Mouse (Mus musculus): Measurements from ENCODE around the gene Grap. TPM values are rescaled to one million over a fixed set of nuclear protein-coding genes. Genes with fewer than 3 reads are reported as not detected.
A peak's percentile ranks its signal among the peaks of the same experiment; 100 is the strongest.

Gene Grap
- polyA plus RNA-seq, 1 experiment = 0.14 TPM

DNA sequence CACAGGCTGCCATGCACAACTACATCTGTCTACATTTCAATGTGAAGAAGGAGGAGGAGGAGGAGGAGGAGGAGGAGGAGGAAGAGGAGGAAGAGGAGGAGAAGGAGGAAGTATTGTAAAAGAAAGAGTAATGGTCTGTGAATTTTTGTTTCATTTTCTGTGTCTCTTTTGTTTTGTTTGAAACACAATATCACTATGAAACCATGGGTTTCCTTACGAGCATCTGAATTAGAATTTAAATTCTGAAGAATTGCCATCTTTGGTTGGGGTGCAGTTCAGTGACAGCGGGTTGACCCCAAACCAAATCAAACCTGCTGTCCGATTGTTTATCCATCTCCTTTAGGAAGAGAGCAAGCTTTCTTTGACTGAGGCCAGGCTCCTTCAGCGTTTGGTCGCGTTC, 33.7 kb upstream of the Grap start:
- Histone ChIP-seq H3K36me3 (ENCODE audit: control insufficient read depth, insufficient read depth) (no peaks in the 10 kb centered on the region), H3K27me3 (ENCODE audit: control insufficient read depth, insufficient read depth, insufficient read length) (no peaks in the 10 kb centered on the region), H3ac (ENCODE audit: control insufficient read depth, insufficient read length, low read depth) (peak overlapping the region; percentile 13), H3K4me3 (ENCODE audit: insufficient read depth, poor library complexity, severe bottlenecking) (no peak overlapping the region), H3K79me2 (ENCODE audit: control insufficient read depth, insufficient read depth) (no peaks in the 10 kb centered on the region), H3K79me3 (ENCODE audit: low read depth) (no peaks in the 10 kb centered on the region)
- TF ChIP-seq CEBPB (IDR thresholded peaks at IDR 0.05; ENCODE audit: low read depth) = no peak
- no peak for TF ChIP-seq MYOD1 (IDR thresholded peaks at IDR 0.05; ENCODE audit: control insufficient read depth, insufficient read length, low read depth)
- TF ChIP-seq USF1 (IDR thresholded peaks at IDR 0.05; ENCODE audit: low read depth) = no peak
- TF ChIP-seq FOSL1 (IDR thresholded peaks at IDR 0.05; ENCODE audit: insufficient read depth, low read length, poor library complexity, severe bottlenecking) = no peak
- no peak for TF ChIP-seq MAX (IDR thresholded peaks at IDR 0.05)
- TF ChIP-seq MYOG (IDR thresholded peaks at IDR 0.05; ENCODE audit: control insufficient read depth, extremely low read depth, insufficient read length) = no peak
- no peak for TF ChIP-seq CTCF (IDR thresholded peaks at IDR 0.05; ENCODE audit: control insufficient read depth, insufficient read depth, insufficient read length)

DNA sequence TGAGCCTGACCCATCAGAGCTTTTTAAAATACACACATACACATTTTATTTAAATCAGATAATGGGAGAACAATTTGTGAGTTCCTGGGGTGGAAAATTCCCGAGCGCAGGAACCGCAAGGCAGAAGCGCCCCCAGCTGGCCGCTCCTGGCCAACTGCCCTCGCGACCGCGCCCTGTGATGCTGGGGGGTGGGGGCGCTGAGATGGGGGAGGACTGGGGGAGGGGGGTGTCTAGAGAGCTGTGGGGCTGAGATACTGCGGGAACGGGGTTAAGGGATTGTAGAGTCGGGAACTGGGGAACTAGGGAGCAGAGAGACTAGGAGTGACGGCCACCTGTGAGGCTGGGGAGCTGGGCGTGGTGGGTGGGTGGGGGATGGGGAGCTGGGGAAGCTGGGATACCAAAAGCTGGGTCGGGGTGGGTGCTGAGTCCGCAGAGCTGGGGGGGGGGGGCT, 33.2 kb upstream of the Grap start:
- Histone ChIP-seq H3K27me3 (ENCODE audit: control insufficient read depth, insufficient read depth, insufficient read length) (no peaks in the 10 kb centered on the region), H3K36me3 (ENCODE audit: control insufficient read depth, insufficient read depth) (no peaks in the 10 kb centered on the region), H3ac (ENCODE audit: control insufficient read depth, insufficient read length, low read depth) (peak overlapping the region; percentile 13), H3K4me3 (ENCODE audit: insufficient read depth, poor library complexity, severe bottlenecking) (no peak overlapping the region), H3K79me2 (ENCODE audit: control insufficient read depth, insufficient read depth) (no peaks in the 10 kb centered on the region), H3K79me3 (ENCODE audit: low read depth) (no peaks in the 10 kb centered on the region)
- TF ChIP-seq MYOG (IDR thresholded peaks at IDR 0.05; ENCODE audit: control insufficient read depth, extremely low read depth, insufficient read length) = no peak
- TF ChIP-seq CTCF (IDR thresholded peaks at IDR 0.05; ENCODE audit: control insufficient read depth, insufficient read depth, insufficient read length) = peak; percentile 74
- TF ChIP-seq CEBPB (IDR thresholded peaks at IDR 0.05; ENCODE audit: low read depth) = no peak

DNA sequence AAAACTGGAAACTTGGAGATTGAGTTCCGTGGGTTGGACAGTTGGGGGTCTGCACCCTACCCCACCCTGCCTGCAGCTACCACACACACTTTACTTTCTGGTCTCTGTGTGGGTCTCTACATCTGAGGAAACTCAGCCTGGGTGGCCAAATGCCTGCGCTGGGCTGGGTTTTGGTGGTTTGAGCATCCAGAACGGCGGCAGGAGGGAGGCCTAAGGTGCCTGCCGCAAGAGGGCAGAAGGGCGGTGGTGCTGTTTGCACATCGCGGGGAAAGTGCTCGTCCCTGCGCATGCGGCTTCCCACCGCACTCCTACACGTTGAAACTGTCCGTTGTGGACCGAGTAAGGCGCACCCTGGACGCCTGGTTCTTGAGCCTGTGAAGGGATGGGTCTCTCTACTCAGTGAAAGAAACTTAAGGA, 32.8 kb upstream of the Grap start:
- H3K36me3 ChIP-seq (ENCODE audit: control insufficient read depth, insufficient read depth) = no peaks in the 10 kb centered on the region
- no peak overlapping the region for H3K4me3 ChIP-seq (ENCODE audit: insufficient read depth, poor library complexity, severe bottlenecking)
- H3K79me3 ChIP-seq (ENCODE audit: low read depth) = no peaks in the 10 kb centered on the region
- no peaks in the 10 kb centered on the region for H3K27me3 ChIP-seq (ENCODE audit: control insufficient read depth, insufficient read depth, insufficient read length)
- TF ChIP-seq MYOD1 (IDR thresholded peaks at IDR 0.05; ENCODE audit: control insufficient read depth, insufficient read length, low read depth) (peak; percentile 15), MAX (IDR thresholded peaks at IDR 0.05) (peak; percentile 27), FOSL1 (IDR thresholded peaks at IDR 0.05; ENCODE audit: insufficient read depth, low read length, poor library complexity, severe bottlenecking) (no peak), CTCF (IDR thresholded peaks at IDR 0.05; ENCODE audit: control insufficient read depth, insufficient read depth, insufficient read length) (peak; percentile 93), CEBPB (IDR thresholded peaks at IDR 0.05; ENCODE audit: low read depth) (no peak), USF1 (IDR thresholded peaks at IDR 0.05; ENCODE audit: low read depth) (no peak), MYOG (IDR thresholded peaks at IDR 0.05; ENCODE audit: control insufficient read depth, extremely low read depth, insufficient read length) (no peak)
- peak overlapping the region; percentile 12 for H3ac ChIP-seq (ENCODE audit: control insufficient read depth, insufficient read length, low read depth)
- no peaks in the 10 kb centered on the region for H3K79me2 ChIP-seq (ENCODE audit: control insufficient read depth, insufficient read depth)

DNA sequence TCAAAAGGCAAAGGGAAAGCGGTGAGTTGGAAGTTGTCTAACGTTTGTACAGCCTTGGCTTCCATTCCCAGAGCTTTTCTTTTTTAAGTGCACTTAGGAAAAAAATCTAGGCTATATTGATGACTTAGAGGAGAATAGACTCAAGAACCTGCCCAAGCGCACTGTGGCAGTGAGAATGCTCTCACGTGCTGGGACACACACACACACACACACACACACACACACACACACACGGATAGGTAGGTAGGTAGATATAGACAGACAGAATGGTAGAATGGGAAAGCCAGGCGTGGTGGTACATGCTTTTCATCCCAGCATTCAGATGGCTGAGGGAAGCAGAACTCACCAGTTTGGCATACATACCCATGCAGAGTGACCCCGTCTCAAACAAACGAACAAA, 32.3 kb upstream of the Grap start:
- Histone ChIP-seq H3K79me3 (ENCODE audit: low read depth) (no peaks in the 10 kb centered on the region), H3K36me3 (ENCODE audit: control insufficient read depth, insufficient read depth) (no peaks in the 10 kb centered on the region), H3K27me3 (ENCODE audit: control insufficient read depth, insufficient read depth, insufficient read length) (no peaks in the 10 kb centered on the region), H3K4me3 (ENCODE audit: insufficient read depth, poor library complexity, severe bottlenecking) (no peak overlapping the region), H3K79me2 (ENCODE audit: control insufficient read depth, insufficient read depth) (no peaks in the 10 kb centered on the region), H3ac (ENCODE audit: control insufficient read depth, insufficient read length, low read depth) (no peak overlapping the region)
- no peak for TF ChIP-seq CTCF (IDR thresholded peaks at IDR 0.05; ENCODE audit: control insufficient read depth, insufficient read depth, insufficient read length)
- no peak for TF ChIP-seq USF1 (IDR thresholded peaks at IDR 0.05; ENCODE audit: low read depth)
- no peak for TF ChIP-seq FOSL1 (IDR thresholded peaks at IDR 0.05; ENCODE audit: insufficient read depth, low read length, poor library complexity, severe bottlenecking)
- TF ChIP-seq MYOD1 (IDR thresholded peaks at IDR 0.05; ENCODE audit: control insufficient read depth, insufficient read length, low read depth) = no peak
- no peak for TF ChIP-seq CEBPB (IDR thresholded peaks at IDR 0.05; ENCODE audit: low read depth)
- TF ChIP-seq MYOG (IDR thresholded peaks at IDR 0.05; ENCODE audit: control insufficient read depth, extremely low read depth, insufficient read length) = no peak

DNA sequence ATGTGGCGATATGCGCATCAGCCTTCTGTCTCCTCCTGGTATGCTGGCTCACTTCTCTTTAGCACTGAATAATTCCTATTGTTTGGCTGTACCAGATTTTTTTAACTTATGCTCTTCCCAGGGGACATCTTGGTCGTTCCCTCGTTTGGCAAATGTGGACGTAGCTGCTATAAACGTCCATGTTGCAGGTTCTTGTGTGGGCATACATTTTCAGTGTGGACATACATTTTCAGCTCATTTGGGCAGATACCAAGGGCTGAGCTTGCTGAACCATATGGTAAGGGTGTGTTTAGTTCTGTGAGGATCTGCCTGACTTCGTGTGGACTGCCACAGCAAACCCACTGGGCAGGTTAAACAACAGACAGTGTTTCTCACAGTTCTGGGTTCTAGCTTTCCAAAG, 27.9 kb upstream of the Grap start:
- Histone ChIP-seq H3K79me3 (ENCODE audit: low read depth) (no peaks in the 10 kb centered on the region), H3ac (ENCODE audit: control insufficient read depth, insufficient read length, low read depth) (no peak overlapping the region), H3K79me2 (ENCODE audit: control insufficient read depth, insufficient read depth) (no peaks in the 10 kb centered on the region), H3K36me3 (ENCODE audit: control insufficient read depth, insufficient read depth) (no peaks in the 10 kb centered on the region), H3K4me3 (ENCODE audit: insufficient read depth, poor library complexity, severe bottlenecking) (no peak overlapping the region), H3K27me3 (ENCODE audit: control insufficient read depth, insufficient read depth, insufficient read length) (no peaks in the 10 kb centered on the region)
- TF ChIP-seq MYOD1 (IDR thresholded peaks at IDR 0.05; ENCODE audit: control insufficient read depth, insufficient read length, low read depth) = no peak
- no peak for TF ChIP-seq CEBPB (IDR thresholded peaks at IDR 0.05; ENCODE audit: low read depth)
- TF ChIP-seq CTCF (IDR thresholded peaks at IDR 0.05; ENCODE audit: control insufficient read depth, insufficient read depth, insufficient read length) = no peak
- no peak for TF ChIP-seq USF1 (IDR thresholded peaks at IDR 0.05; ENCODE audit: low read depth)
- TF ChIP-seq MAX (IDR thresholded peaks at IDR 0.05) = no peak
- no peak for TF ChIP-seq MYOG (IDR thresholded peaks at IDR 0.05; ENCODE audit: control insufficient read depth, extremely low read depth, insufficient read length)
- no peak for TF ChIP-seq FOSL1 (IDR thresholded peaks at IDR 0.05; ENCODE audit: insufficient read depth, low read length, poor library complexity, severe bottlenecking)

DNA sequence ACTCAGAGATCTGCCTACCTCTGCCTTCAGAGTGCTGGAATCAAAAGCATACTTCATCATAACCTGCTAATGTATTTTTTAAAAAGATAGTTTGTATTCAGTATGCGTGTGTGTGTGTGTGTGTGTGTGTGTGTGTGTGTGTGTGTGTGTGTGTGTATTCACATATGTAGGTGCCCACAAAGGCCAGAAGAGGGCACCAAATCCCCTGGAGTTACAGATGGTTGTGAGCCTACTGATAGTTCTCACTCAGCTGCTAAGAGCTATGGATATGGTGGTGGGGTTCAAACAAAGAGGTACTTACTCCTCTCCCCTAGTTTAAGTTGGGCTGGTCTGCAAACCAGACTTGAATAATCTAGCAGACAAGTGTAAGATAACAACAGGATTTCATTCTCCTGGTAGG, 26.6 kb upstream of the Grap start:
- Histone ChIP-seq H3K79me3 (ENCODE audit: low read depth) (no peaks in the 10 kb centered on the region), H3ac (ENCODE audit: control insufficient read depth, insufficient read length, low read depth) (no peak overlapping the region)

More for the DNA sequence above, 26.6 kb upstream of the Grap start:
- TF ChIP-seq FOSL1 (IDR thresholded peaks at IDR 0.05; ENCODE audit: insufficient read depth, low read length, poor library complexity, severe bottlenecking) = no peak
- no peak for TF ChIP-seq CTCF (IDR thresholded peaks at IDR 0.05; ENCODE audit: control insufficient read depth, insufficient read depth, insufficient read length)
- TF ChIP-seq MYOG (IDR thresholded peaks at IDR 0.05; ENCODE audit: control insufficient read depth, extremely low read depth, insufficient read length) = no peak
- TF ChIP-seq MAX (IDR thresholded peaks at IDR 0.05) = no peak
- no peak for TF ChIP-seq MYOD1 (IDR thresholded peaks at IDR 0.05; ENCODE audit: control insufficient read depth, insufficient read length, low read depth)
- no peak for TF ChIP-seq CEBPB (IDR thresholded peaks at IDR 0.05; ENCODE audit: low read depth)
- TF ChIP-seq USF1 (IDR thresholded peaks at IDR 0.05; ENCODE audit: low read depth) = no peak
- Histone ChIP-seq H3K4me3 (ENCODE audit: insufficient read depth, poor library complexity, severe bottlenecking) (no peak overlapping the region), H3K27me3 (ENCODE audit: control insufficient read depth, insufficient read depth, insufficient read length) (no peaks in the 10 kb centered on the region), H3K79me2 (ENCODE audit: control insufficient read depth, insufficient read depth) (no peaks in the 10 kb centered on the region), H3K36me3 (ENCODE audit: control insufficient read depth, insufficient read depth) (no peaks in the 10 kb centered on the region)
